8 mouse cellular contexts compared by ENCODE assay signal in genomic region chr11:51289564-51290041, GRCm38 (mm10). TPM values are rescaled to one million over a fixed set of nuclear protein-coding genes. Genes with fewer than 3 reads are reported as not detected.
DNase-seq lines count a peak whose midpoint lies in the region; ATAC-seq and TF ChIP-seq lines count a peak whose summit lies in the region.

Gene Col23a1, plus strand, starts transcription at chr11:51289920.

- H3K4me3 ChIP-seq in ES-E14 (ENCODE audit: insufficient read depth in 1 of 2, low read depth in 1 of 2, low read length in 2 of 2, poor library complexity in 1 of 2, severe bottlenecking in 1 of 2), result peak within 1 kb of the TSS; percentile 71 to 79
- peak within 1 kb of the TSS; percentile 54 for H3K4me3 ChIP-seq in forebrain, embryonic 15.5 days
- H3K4me3 ChIP-seq in liver, postnatal 0 days (ENCODE audit: low read depth, low read length), result peak within 1 kb of the TSS; percentile 59
- H3K4me3 ChIP-seq in neural tube, embryonic 14.5 days (ENCODE audit: low read depth, low read length), result peak within 1 kb of the TSS; percentile 53
- peak within 1 kb of the TSS; percentile 38 for H3K4me3 ChIP-seq in thymus, adult 2 months (ENCODE audit: control insufficient read depth, insufficient read depth, low read length)

- peak; percentile 69 for DNase-seq in ES-E14 (ENCODE audit: low read depth, low spot score)
- DNase-seq in cerebellum, adult 11 months, result peak; percentile 23
- DNase-seq in heart, postnatal 14 days, result peak; percentile 79 to 83
- peak; percentile 91 for DNase-seq in kidney, postnatal 4 days
- DNase-seq in liver, postnatal 0 days, result peak; percentile 77
- DNase-seq in thymus, adult 2 months, result peak; percentile 31

- H3K4me2 ChIP-seq in forebrain, embryonic 15.5 days (replicated peaks), result peak within 1 kb of the TSS; percentile 95
- H3K4me2 ChIP-seq in liver, postnatal 0 days (ENCODE audit: low read depth, low read length), result peak within 1 kb of the TSS; percentile 87
- peak within 1 kb of the TSS; percentile 94 for H3K4me2 ChIP-seq in neural tube, embryonic 14.5 days (ENCODE audit: low read depth, low read length)

- 0 out of 2 replicates have a peak, but pooled peaks cover 3% of the 10 kb centered on the region for H3K27me3 ChIP-seq in forebrain, embryonic 15.5 days
- H3K27me3 ChIP-seq in liver, postnatal 0 days (ENCODE audit: insufficient read depth, low read length), result peaks cover 21% of the 10 kb centered on the region
- peaks cover 8% of the 10 kb centered on the region for H3K27me3 ChIP-seq in neural tube, embryonic 14.5 days (ENCODE audit: control insufficient read depth, insufficient read depth, low read length)
- H3K27me3 ChIP-seq in thymus, adult 2 months (ENCODE audit: control insufficient read depth, insufficient read depth, low read length), result peaks cover 9% of the 10 kb centered on the region

- no peaks in the 10 kb centered on the region for H3K36me3 ChIP-seq in ES-E14 (ENCODE audit: control insufficient read depth, insufficient read depth, low read length, poor library complexity, severe bottlenecking)
- no peaks in the 10 kb centered on the region for H3K36me3 ChIP-seq in forebrain, embryonic 15.5 days
- H3K36me3 ChIP-seq in liver, postnatal 0 days (replicated peaks; ENCODE audit: insufficient read depth, low read length), result no peaks in the 10 kb centered on the region; the same call in 1 of the 2 replicates
- no peaks in the 10 kb centered on the region for H3K36me3 ChIP-seq in neural tube, embryonic 14.5 days (ENCODE audit: control insufficient read depth, insufficient read depth, low read length)
- H3K36me3 ChIP-seq in thymus, adult 2 months (ENCODE audit: control insufficient read depth, insufficient read depth, low read length), result no peaks in the 10 kb centered on the region

- H3K27ac ChIP-seq in ES-E14 (ENCODE audit: insufficient read depth, low read depth, low read length, poor library complexity, severe bottlenecking), result no peak within 1 kb of the TSS
- no peak within 1 kb of the TSS for H3K27ac ChIP-seq in forebrain, embryonic 15.5 days (replicated peaks)
- no peak within 1 kb of the TSS for H3K27ac ChIP-seq in liver, postnatal 0 days (ENCODE audit: low read depth)
- H3K27ac ChIP-seq in neural tube, embryonic 14.5 days (ENCODE audit: low read depth, low read length), result no peak within 1 kb of the TSS
- no peak within 1 kb of the TSS for H3K27ac ChIP-seq in thymus, adult 2 months (ENCODE audit: control insufficient read depth, insufficient read depth, low read length)

- H3K9me3 ChIP-seq in ES-E14 (ENCODE audit: control insufficient read depth, insufficient read depth, low read depth, low read length), result no peaks in the 10 kb centered on the region
- no peaks in the 10 kb centered on the region for H3K9me3 ChIP-seq in forebrain, embryonic 15.5 days
- H3K9me3 ChIP-seq in liver, postnatal 0 days (ENCODE audit: low read length), result no peaks in the 10 kb centered on the region
- H3K9me3 ChIP-seq in neural tube, embryonic 14.5 days (ENCODE audit: control insufficient read depth, low read length), result no peaks in the 10 kb centered on the region

- no peak for TF ChIP-seq EP300 in liver, postnatal 0 days (IDR thresholded peaks at IDR 0.05; ENCODE audit: low read depth)

- in situ Hi-C loops in ES-E14 (cut with MboI; ENCODE audit: low sequenced_read_pairs in 2 of 2, unreplicated experiment in 2 of 2), result loop anchor here (5.0 to 10.0 kb wide), 2 partner anchors 238 to 245 kb away; no protein-coding TSS in a partner anchor

- no peak for TF ChIP-seq POLR2A in thymus, adult 2 months (IDR thresholded peaks at IDR 0.05; ENCODE audit: control insufficient read depth, extremely low read depth, insufficient read depth, low read length, poor library complexity)

- ATAC-seq in forebrain, embryonic 15.5 days (replicated peaks), result peak; percentile 78
- ATAC-seq in liver, postnatal 0 days, result peak; percentile 78
- peak; percentile 77 for ATAC-seq in neural tube, embryonic 14.5 days (ENCODE audit: low read depth)

- WGBS in forebrain, embryonic 15.5 days, result 0% methylated on average over 30 of the region's 38 CpGs
- under 1% methylated on average over 31 of the region's 38 CpGs for WGBS in liver, postnatal 0 days (ENCODE audit: insufficient replicate concordance)
- 0% methylated on average over 38 of the region's 38 CpGs for WGBS in neural tube, embryonic 14.5 days
- WGBS in thymus, adult 2 months, result 1% methylated on average over 29 of the region's 38 CpGs

- no peaks in the 10 kb centered on the region for H3K4me1 ChIP-seq in ES-E14 (ENCODE audit: control insufficient read depth in 2 of 2, insufficient read depth in 2 of 2, low read length in 2 of 2, poor library complexity in 1 of 2)
- H3K4me1 ChIP-seq in forebrain, embryonic 15.5 days, result peaks cover 10% of the 10 kb centered on the region; the same call in 1 of the 2 replicates
- H3K4me1 ChIP-seq in liver, postnatal 0 days (ENCODE audit: insufficient read depth), result 0 out of 2 replicates have a peak, but pooled peaks cover 3% of the 10 kb centered on the region
- H3K4me1 ChIP-seq in neural tube, embryonic 14.5 days (ENCODE audit: control insufficient read depth, insufficient read depth, low read length), result peaks cover 3% of the 10 kb centered on the region; the same call in 1 of the 2 replicates
- H3K4me1 ChIP-seq in thymus, adult 2 months (replicated peaks; ENCODE audit: control insufficient read depth, insufficient read depth, low read length), result peaks cover 5% of the 10 kb centered on the region; the same call in 1 of the 2 replicates

- peak within 1 kb of the TSS; percentile 67 for H3K9ac ChIP-seq in ES-E14 (ENCODE audit: insufficient read depth, low read depth, low read length, poor library complexity, severe bottlenecking)
- H3K9ac ChIP-seq in forebrain, embryonic 15.5 days (replicated peaks), result peak within 1 kb of the TSS; percentile 38
- peak within 1 kb of the TSS; percentile 54 for H3K9ac ChIP-seq in liver, postnatal 0 days (replicated peaks)
- H3K9ac ChIP-seq in neural tube, embryonic 14.5 days (replicated peaks; ENCODE audit: low read depth, low read length), result peak within 1 kb of the TSS; percentile 47

- intact Hi-C loops in heart, postnatal 14 days (cut with DNase I), result loop anchor here (1.0 to 10.0 kb wide), 3 partner anchors 157 to 395 kb away; partner anchors contain the start of gene 0610009B22Rik

- peak; percentile 80 for TF ChIP-seq CTCF in liver, postnatal 0 days (IDR thresholded peaks at IDR 0.05; ENCODE audit: low read depth)
- no peak for TF ChIP-seq CTCF in thymus, adult 2 months (IDR thresholded peaks at IDR 0.05; ENCODE audit: borderline replicate concordance, control insufficient read depth, extremely low read depth, insufficient read depth, low read length, poor library complexity)

TF ChIP-seq in ES-E14, 5 proteins besides CTCF, POLR2A, EP300 and RAD21:
- TF ChIP-seq HCFC1 (IDR thresholded peaks at IDR 0.05; ENCODE audit: borderline replicate concordance, insufficient read depth, low read length) (0 out of 2 replicates have a peak, but pooled peaks have one; percentile 36), ZC3H11A (IDR thresholded peaks at IDR 0.05; ENCODE audit: borderline replicate concordance, low read depth, low read length) (peak; percentile 90), CHD2 (IDR thresholded peaks at IDR 0.05; ENCODE audit: low read depth, low read length) (no peak), MAFK (IDR thresholded peaks at IDR 0.05; ENCODE audit: insufficient read depth, low read depth, low read length) (no peak), ZNF384 (IDR thresholded peaks at IDR 0.05; ENCODE audit: low read depth, low read length) (no peak)

RNA-seq across cellular contexts. Expression of gene Col23a1, which starts in this region (rescaled TPM):
- total RNA-seq in ES-E14 (2012; rRNA removed), result 0.26 and 0.40 TPM in 2 replicates
- polyA plus RNA-seq in forebrain, embryonic 15.5 days (2015; fragmentation: Nextera tagmentation; extraction: Ambion mirVana), result 3.3 and 4.1 TPM in 2 replicates
- total RNA-seq in heart, postnatal 14 days (2021), result 1 to 10 TPM; 1.5 to 1.7 TPM
- 0.09 and 0.13 TPM in 2 replicates for polyA plus RNA-seq in liver, postnatal 0 days (2015; fragmentation: Nextera tagmentation; extraction: Ambion mirVana)
- polyA plus RNA-seq in neural tube, embryonic 14.5 days (2014; fragmentation: Nextera tagmentation; extraction: Ambion mirVana), result 5.2 and 7.9 TPM in 2 replicates
- polyA plus RNA-seq in thymus, adult 2 months (2012; rRNA removed), result 0.80 and 1.2 TPM in 2 replicates

Comparison
In these comparisons a context has a peak if more than half of its experiments do, and no peak if none do; other contexts are left out.
1. Peak in DNase-seq, H3K4me3 ChIP-seq and H3K9ac ChIP-seq in ES-E14; RNA of the gene not detected or under 1 TPM.
2. Peak in DNase-seq, ATAC-seq, H3K4me3 ChIP-seq, H3K9ac ChIP-seq and H3K4me2 ChIP-seq in liver, postnatal 0 days; RNA of the gene not detected or under 1 TPM.
3. DNase-seq: peak in every context shown above with its lines; median percentile 91 in kidney, postnatal 4 days; 81 in heart, postnatal 14 days; 77 in liver, postnatal 0 days; 69 in ES-E14; 31 in thymus, adult 2 months; 23 in cerebellum, adult 11 months.